Mouse (Mus musculus) testis, adult 2 months (tissue): ENCODE results near the gene Cdk6.

Experiments
- CTCF ChIP-seq: fragments of 200-500 bp; IDR thresholded peaks from 2 replicates; pipeline ENCODE4 v1.5.1; 2012; ENCODE audit warnings: low read depth, mild to moderate bottlenecking, inconsistent platforms, low read length, moderate library complexity; ENCODE audit not compliant: control insufficient read depth, insufficient read depth, insufficient replicate concordance
- POLR2A ChIP-seq: fragments of 200-500 bp; IDR thresholded peaks from 2 replicates; pipeline ENCODE4 v1.6.1; 2012; ENCODE audit warnings: low read depth, mild to moderate bottlenecking, inconsistent platforms, low read length, moderate library complexity; ENCODE audit not compliant: control insufficient read depth

DNA sequence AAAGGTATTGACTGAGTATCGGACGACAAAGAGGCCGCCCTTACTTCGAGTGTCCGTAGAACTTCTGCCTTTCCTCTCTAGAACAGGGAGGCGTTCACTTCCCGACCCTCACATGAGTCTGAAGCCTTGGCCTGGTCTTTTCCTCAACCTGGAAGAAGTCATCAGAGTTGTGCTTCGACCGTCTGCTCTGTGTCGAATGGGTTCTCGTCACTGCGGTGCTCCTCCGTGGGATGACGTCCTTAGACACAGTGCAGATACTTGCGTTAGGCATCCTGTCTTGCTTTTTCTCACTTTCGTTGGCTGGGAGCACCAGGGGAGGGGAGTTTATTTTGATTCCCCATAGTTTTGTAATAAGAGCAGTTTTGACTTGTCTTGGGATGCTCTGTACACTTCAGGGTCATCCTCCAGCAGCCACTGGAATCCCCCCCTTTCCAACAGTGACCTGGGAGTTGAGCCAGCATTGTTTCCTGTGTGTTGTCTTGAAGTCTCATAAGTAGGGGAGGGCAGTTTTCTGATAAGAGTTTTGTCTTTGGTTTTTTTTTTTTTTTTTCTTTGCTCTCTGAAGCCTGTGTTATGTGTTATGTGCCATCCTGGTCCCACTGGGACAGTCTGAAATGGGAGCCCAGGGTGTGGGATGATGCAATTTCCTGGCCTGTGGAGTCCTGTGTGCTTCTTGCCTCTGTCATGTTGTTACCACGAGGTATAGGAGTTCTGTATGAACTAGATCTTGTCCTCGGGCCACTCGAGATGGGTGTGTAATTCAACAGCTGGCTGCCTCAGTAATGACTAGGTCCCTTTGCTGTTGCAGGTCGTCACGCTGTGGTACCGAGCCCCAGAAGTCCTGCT is 131.2 kb downstream of the Cdk6 start:
- TF ChIP-seq CTCF: no peak
- TF ChIP-seq POLR2A: no peak
